Mouse (Mus musculus) intestine, embryonic 14.5 days (tissue): ENCODE data around the gene Gadd45gip1. TPM values are rescaled to one million over a fixed set of nuclear protein-coding genes. Genes with fewer than 3 reads are reported as not detected.

Experiments
- ATAC-seq: fragments of 200-750 bp; cut with Nextera tagmentation; replicated peaks from 2 replicates; pipeline ENCODE4 v1.8.0; 2017; ENCODE audit warnings: low read depth, moderate number of reproducible peaks, moderate TSS enrichment, moderate library complexity; ENCODE audit not compliant: low FRiP score, low TSS enrichment
- DNase-seq: peaks from one replicate; pipeline ENCODE4 v3.0.0-alpha.2; 2018; ENCODE audit warnings: low spot score
- H3K27ac ChIP-seq: fragments of 300-500 bp; sonication (generic); 2 replicates; pipeline ENCODE4 v1.5.1; 2014; ENCODE audit warnings: low read depth, mild to moderate bottlenecking, control low read depth
- H3K27me3 ChIP-seq: fragments of 300-500 bp; sonication (generic); replicated peaks from 2 replicates; pipeline ENCODE4 v1.6.1; 2014; ENCODE audit warnings: low read length, control low read depth; ENCODE audit not compliant: control insufficient read depth, insufficient read depth
- H3K36me3 ChIP-seq: fragments of 300-500 bp; sonication (generic); 2 replicates; pipeline ENCODE4 v1.6.1; 2014; ENCODE audit warnings: low read length, control low read depth; ENCODE audit not compliant: control insufficient read depth, insufficient read depth
- H3K4me1 ChIP-seq: fragments of 300-500 bp; sonication (generic); replicated peaks from 2 replicates; pipeline ENCODE4 v1.6.1; 2014; ENCODE audit warnings: low read length, control low read depth, mixed read lengths; ENCODE audit not compliant: control insufficient read depth, insufficient read depth
- H3K4me2 ChIP-seq: fragments of 300-500 bp; sonication (generic); 2 replicates; pipeline ENCODE4 v1.6.1; 2014; ENCODE audit warnings: low read length
- H3K4me3 ChIP-seq: fragments of 300-500 bp; sonication (generic); 2 replicates; pipeline ENCODE4 v1.5.1; 2014; ENCODE audit warnings: low read depth, low read length, control low read depth, mixed read lengths
- H3K9ac ChIP-seq: fragments of 300-500 bp; sonication (generic); 2 replicates; pipeline ENCODE4 v1.6.1; 2014; ENCODE audit warnings: mild to moderate bottlenecking, low read length
- H3K9me3 ChIP-seq: fragments of 300-500 bp; sonication (generic); 2 replicates; pipeline ENCODE4 v1.6.1; 2016; ENCODE audit warnings: low read length, control low read depth; ENCODE audit not compliant: control insufficient read depth
- WGBS: fragments of 180-500 bp; shearing (Covaris S2); extraction: QIAGEN DNeasy Blood & Tissue Kit; methylation state at CpG from one replicate; pipeline ENCODE4 v1.1.7; 2014; 5-methylcytosine and 5-hydroxymethylcytosine counted together
- polyA plus RNA-seq: library from polyadenylated mRNA; unstranded; fragments of >200 nt; fragmentation: Nextera tagmentation; extraction: Ambion mirVana; gene quantifications from 2 replicates; pipeline ENCODE4 v1.2.1, GENCODE M21; 2014

Gadd45gip1 gene
- polyA plus RNA-seq, 1 experiment from 2014 or later, result 60.8 TPM

DNA sequence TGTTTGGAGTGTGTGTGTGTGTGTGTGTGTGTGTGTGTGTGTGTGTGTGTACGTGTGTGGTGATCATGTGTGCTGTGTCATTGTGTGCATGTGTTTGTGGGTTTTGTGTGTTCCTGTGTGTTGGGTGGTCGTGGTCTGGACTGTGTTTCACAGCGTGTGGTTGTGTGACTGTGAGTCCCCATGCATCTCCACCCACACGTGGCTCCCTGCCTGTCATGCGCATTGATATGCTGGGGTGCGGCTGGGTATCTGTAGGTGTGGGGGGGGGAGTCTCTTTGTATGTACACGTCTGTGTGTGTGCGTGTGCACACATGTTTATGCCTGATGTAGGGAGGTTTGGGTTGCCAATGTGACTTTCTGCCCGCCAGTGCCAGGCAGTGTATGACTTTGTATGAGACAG, 38.2 kb upstream of the Gadd45gip1 start:
- ATAC-seq, result no peak

DNA sequence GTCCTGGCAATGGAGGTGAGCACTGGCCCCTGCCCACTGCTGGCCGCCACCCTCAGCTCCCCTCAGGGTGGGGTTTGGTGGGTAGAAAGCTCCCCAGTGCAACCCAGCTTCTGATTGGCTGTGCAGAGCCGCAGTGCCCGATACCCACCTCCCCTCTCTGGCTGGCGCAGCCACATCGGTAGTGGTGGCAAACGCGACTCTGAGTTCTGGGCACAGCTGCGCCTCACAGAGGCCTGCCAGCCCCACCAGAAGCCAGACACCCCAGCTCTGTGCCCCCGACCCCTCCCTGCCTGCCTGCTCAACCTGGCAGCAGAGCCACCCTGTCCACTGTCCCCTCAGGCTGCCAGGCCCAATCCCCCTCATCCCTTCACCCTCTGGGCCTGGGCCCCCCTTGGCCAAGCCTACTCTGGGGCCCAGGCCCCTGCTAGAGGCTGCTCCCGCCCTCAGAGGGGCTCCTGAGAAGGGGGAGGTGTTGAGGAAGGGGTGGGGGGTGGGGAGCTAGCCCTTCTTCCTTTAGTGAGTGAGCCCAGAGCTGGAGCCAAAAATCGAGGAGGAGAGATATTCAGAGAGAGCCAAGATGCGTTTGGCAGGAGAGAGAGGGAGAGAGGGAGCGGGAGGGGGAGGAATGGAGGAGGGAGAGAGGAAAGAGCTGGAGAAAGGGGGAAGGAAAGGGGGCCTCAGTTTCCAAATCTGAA, 37.4 kb upstream of the Gadd45gip1 start:
- WGBS, result 52% methylated on average over 13 of the region's 13 CpGs
- H3K36me3 ChIP-seq, result no peaks in the 10 kb centered on the region
- no peak overlapping the region; the same call in 1 of the 2 replicates for H3K27ac ChIP-seq
- H3K4me1 ChIP-seq, result peaks cover 3% of the 10 kb centered on the region; the same call in 1 of the 2 replicates
- 0 out of 2 replicates have a peak, but pooled peaks have one; percentile 18 for ATAC-seq
- H3K9ac ChIP-seq, result no peak overlapping the region; the same call in 1 of the 2 replicates
- no peak overlapping the region for H3K4me3 ChIP-seq
- 0 out of 2 replicates have a peak overlapping the region, but pooled peaks have one; percentile 1 for H3K4me2 ChIP-seq
- peaks cover 88% of the 10 kb centered on the region for H3K27me3 ChIP-seq
- H3K9me3 ChIP-seq, result no peaks in the 10 kb centered on the region
- no peak for DNase-seq

More for the DNA sequence above, 38.2 kb upstream of the Gadd45gip1 start:
- no peaks in the 10 kb centered on the region; the same call in 1 of the 2 replicates for H3K4me1 ChIP-seq
- no peaks in the 10 kb centered on the region for H3K36me3 ChIP-seq
- no peaks in the 10 kb centered on the region for H3K9me3 ChIP-seq
- no peak overlapping the region for H3K27ac ChIP-seq
- H3K4me2 ChIP-seq, result no peak overlapping the region
- no peak overlapping the region for H3K9ac ChIP-seq
- H3K27me3 ChIP-seq, result peaks cover 88% of the 10 kb centered on the region
- H3K4me3 ChIP-seq, result no peak overlapping the region
- 77% methylated on average over 9 of the region's 9 CpGs for WGBS
- DNase-seq, result no peak

DNA sequence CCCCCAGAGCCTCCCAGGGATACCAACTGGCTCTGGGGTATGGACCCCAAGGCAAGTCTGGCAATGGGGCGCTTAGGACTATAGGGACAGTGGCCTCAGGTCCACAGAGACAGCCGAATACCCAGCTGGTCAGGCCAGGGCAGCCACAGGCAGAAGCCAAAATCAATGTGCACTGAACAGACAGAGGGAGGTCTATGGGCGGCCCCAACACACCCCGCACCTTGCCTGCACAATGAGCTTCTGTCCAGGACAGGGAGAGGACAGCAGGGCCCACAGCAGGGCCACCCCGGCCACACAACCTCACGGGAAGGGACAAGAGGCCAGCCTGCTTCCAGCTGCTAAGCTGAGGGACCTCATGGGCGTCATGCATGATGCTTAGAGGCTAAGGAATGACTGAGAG, 36.8 kb upstream of the Gadd45gip1 start:
- 56% methylated on average over 7 of the region's 7 CpGs for WGBS
- Histone ChIP-seq H3K4me1 (peaks cover 5% of the 10 kb centered on the region; the same call in 1 of the 2 replicates), H3K27me3 (peaks cover 88% of the 10 kb centered on the region), H3K4me3 (no peak overlapping the region), H3K9me3 (no peaks in the 10 kb centered on the region), H3K36me3 (no peaks in the 10 kb centered on the region), H3K27ac (no peak overlapping the region; the same call in 1 of the 2 replicates), H3K4me2 (no peak overlapping the region), H3K9ac (no peak overlapping the region; the same call in 1 of the 2 replicates)
- DNase-seq, result no peak
- ATAC-seq, result no peak

DNA sequence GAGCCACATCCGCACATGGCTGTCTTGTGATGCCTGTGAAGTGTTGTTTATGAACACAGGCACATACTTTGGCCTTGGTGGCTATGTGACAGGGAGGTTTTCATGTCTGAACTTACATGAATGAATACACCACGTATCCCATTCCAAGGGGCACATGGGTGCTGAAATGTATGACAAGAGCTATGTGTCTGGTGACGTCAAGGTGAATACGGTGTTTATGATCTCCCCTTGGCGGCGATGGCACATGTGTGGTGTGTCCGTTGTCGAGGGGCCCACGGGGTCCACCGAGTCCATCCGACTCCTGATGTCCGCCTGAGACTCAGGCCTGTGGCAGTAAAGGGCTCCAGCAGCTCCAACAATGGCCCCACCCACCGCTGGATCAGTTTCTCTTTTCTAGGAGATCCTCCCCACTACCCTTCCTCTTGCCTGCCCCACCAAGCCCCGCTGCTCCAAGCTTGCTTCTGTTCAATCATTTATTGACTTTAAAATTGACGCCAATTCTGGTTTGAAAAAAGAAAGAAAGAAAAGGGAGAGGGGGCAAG, 34.0 kb upstream of the Gadd45gip1 start:
- peaks cover 82% of the 10 kb centered on the region for H3K27me3 ChIP-seq
- H3K27ac ChIP-seq, result no peak overlapping the region
- H3K36me3 ChIP-seq, result no peaks in the 10 kb centered on the region
- no peak overlapping the region for H3K4me3 ChIP-seq
- ATAC-seq, result no peak
- WGBS, result 79% methylated on average over 15 of the region's 15 CpGs
- no peaks in the 10 kb centered on the region for H3K9me3 ChIP-seq
- H3K4me2 ChIP-seq, result no peak overlapping the region
- DNase-seq, result no peak
- H3K9ac ChIP-seq, result no peak overlapping the region
- H3K4me1 ChIP-seq, result peaks cover 10% of the 10 kb centered on the region; the same call in 1 of the 2 replicates

DNA sequence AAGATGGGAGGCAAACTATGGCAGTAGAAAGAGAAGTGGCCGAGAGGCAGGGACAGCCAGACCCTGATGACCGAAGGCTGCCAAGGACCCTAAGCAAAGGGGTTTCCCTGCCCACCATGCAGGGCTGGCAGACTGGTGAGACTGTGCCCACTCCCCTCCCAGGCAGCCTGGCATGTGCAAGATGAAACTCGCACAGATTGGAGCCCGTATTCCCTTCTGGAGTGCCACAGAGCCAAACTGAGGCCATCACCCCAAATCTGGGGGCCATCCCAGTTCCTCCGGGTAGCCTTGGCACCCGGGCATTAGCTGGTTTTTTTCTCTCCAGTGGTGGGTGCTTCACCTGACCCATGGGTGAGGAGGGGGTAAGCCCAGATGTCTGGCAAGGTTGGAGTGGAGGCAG, 33.4 kb upstream of the Gadd45gip1 start:
- Histone ChIP-seq H3K27me3 (peaks cover 87% of the 10 kb centered on the region), H3K4me1 (peaks cover 10% of the 10 kb centered on the region; the same call in 1 of the 2 replicates), H3K4me2 (no peak overlapping the region), H3K4me3 (no peak overlapping the region), H3K9me3 (no peaks in the 10 kb centered on the region), H3K36me3 (no peaks in the 10 kb centered on the region), H3K27ac (no peak overlapping the region), H3K9ac (no peak overlapping the region)
- WGBS, result 78% methylated on average over 6 of the region's 6 CpGs
- no peak for ATAC-seq
- no peak for DNase-seq

DNA sequence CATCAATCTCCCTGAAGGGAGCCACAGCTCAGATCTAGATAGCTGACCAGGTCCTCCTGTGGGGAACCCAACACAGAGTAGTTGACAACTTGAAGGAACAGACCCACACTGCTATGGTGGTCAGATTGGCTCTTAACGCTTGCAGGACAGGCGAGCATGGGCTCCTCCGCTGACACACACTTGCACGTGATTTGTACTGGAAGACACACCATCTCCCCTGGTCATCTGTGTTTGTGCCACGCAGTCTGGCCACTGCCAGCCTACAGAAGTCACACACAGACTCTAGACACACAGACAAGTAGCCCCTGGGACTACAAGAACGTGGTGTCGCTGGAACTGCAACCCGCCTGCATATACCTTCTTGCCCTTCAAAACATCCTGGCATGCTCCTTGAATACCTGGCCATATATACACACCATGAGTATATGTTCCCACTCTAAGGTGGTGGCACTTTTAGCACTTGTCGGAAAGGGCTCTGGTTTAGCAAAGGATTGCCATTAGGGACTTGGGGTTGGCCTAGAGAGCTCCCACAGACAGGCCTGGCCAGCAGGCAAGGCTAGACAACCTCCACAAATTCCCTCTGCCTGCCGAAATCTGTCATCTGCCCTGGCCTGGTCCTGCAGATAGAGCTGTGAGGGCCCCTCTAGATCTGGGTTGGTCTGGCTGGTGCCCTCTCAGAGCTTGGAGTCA, 32.7 kb upstream of the Gadd45gip1 start:
- H3K4me2 ChIP-seq, result peak overlapping the region; percentile 69
- no peaks in the 10 kb centered on the region for H3K36me3 ChIP-seq
- H3K4me1 ChIP-seq, result peaks cover 10% of the 10 kb centered on the region; the same call in 1 of the 2 replicates
- no peak overlapping the region for H3K27ac ChIP-seq
- no peak for ATAC-seq
- DNase-seq, result no peak
- no peaks in the 10 kb centered on the region for H3K9me3 ChIP-seq
- WGBS, result 41% methylated on average over 10 of the region's 10 CpGs
- H3K4me3 ChIP-seq, result peak overlapping the region; percentile 63
- H3K27me3 ChIP-seq, result peaks cover 87% of the 10 kb centered on the region
- H3K9ac ChIP-seq, result peak overlapping the region; percentile 80

DNA sequence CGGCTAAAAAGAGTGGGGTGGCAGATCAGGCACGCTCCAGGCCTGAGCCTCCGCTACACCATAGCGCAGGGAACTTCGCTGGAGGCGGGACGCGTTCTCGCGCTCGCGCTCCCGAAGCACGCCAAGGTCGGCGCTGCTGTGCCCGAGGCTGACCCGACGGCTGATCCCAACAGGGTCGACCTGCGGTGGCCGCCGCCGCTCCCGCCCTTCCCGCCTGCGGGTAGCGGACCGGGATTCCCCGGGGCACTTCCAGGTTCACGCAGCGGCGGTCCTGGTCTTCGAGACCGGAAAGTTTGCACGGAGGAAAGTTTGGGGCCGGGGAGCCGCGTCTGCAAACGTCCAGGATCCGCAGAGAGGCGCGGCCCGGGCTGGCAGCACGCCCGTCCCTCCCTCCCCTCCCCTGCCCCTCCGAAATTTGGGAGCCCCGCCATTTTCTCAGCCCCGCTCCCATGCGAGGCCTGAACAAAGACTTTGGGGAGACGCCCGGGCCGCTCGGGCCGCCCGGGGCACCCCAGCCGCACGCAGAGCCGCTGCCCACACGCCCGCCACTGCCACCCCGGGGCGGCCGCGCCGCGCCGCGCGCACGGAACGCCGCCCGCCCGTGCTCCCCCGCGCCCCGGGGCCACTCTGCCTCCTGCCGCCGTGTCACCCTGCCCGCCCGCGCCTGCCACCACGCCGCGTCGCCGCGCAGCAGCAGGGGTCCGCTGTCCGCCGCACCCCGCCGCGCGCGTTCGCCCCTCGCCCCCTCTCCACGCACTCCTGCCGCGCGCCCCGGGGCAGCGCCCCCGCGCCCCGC, 32.0 kb upstream of the Gadd45gip1 start:
- ATAC-seq (peak; percentile 29; the same call in 1 of the 2 replicates), DNase-seq (peak; percentile 82)
- Histone ChIP-seq H3K4me2 (peak overlapping the region; percentile 69), H3K4me1 (peaks cover 10% of the 10 kb centered on the region; the same call in 1 of the 2 replicates), H3K27ac (no peak overlapping the region), H3K36me3 (no peaks in the 10 kb centered on the region), H3K4me3 (peak overlapping the region; percentile 63), H3K9ac (peak overlapping the region; percentile 80), H3K27me3 (peaks cover 88% of the 10 kb centered on the region), H3K9me3 (no peaks in the 10 kb centered on the region)
- whole genome bisulfite sequencing, result 1% methylated on average over 77 of the region's 108 CpGs
